Mouse (Mus musculus) gonadal fat pad, adult 2 months (tissue): ENCODE data around the gene Gpank1. TPM values are rescaled to one million over a fixed set of nuclear protein-coding genes. Genes with fewer than 3 reads are reported as not detected.

Experiments used
- DNase-seq: peaks from one replicate; pipeline ENCODE4 v3.0.0-alpha.2; 2012; ENCODE audit warnings: low read depth
- polyA plus RNA-seq: library from polyadenylated mRNA; depleted of rRNA; stranded (reverse); fragments of >200 nt; gene quantifications from 2 replicates; pipeline ENCODE4 v1.2.3, GENCODE M21; 2012; rRNA removed

Gpank1 gene
- 9.4 and 10.1 TPM in 2 replicates for polyA plus RNA-seq

GRCm38 (mm10) chr17:35121143-35121799, at the start of gene Gpank1:
Gene Gpank1 (plus strand): TSS chr17:35121455.
- DNase-seq, result peak; percentile 81

- DNase-seq, result no peak
These were observed 47.2 kb upstream of the Gpank1 start for GRCm38 (mm10) chr17:35074097-35074496.

- DNase-seq, result no peak
These were observed 44.6 kb upstream of the Gpank1 start, which contains the start of gene Ly6g6e for GRCm38 (mm10) chr17:35076507-35077176. Gene Ly6g6e (plus strand): TSS chr17:35076902.

GRCm38 (mm10) chr17:35077285-35077684, 44.0 kb upstream of the Gpank1 start:
- no peak for DNase-seq

- DNase-seq, result no peak
These were observed 43.4 kb upstream of the Gpank1 start, which contains the start of gene Ly6g6d for GRCm38 (mm10) chr17:35077786-35078233. Gene Ly6g6d (minus strand): TSS chr17:35078065.

GRCm38 (mm10) chr17:35079778-35080177, 41.5 kb upstream of the Gpank1 start:
- no peak for DNase-seq

GRCm38 (mm10) chr17:35080248-35080647, 41.0 kb upstream of the Gpank1 start:
- DNase-seq, result no peak

- DNase-seq, result no peak
These were observed 40.5 kb upstream of the Gpank1 start for GRCm38 (mm10) chr17:35080710-35081109.

GRCm38 (mm10) chr17:35082841-35083576, 38.2 kb upstream of the Gpank1 start:
- DNase-seq, result no peak

- DNase-seq, result no peak
These were observed 37.2 kb upstream of the Gpank1 start for GRCm38 (mm10) chr17:35083929-35084497.

GRCm38 (mm10) chr17:35085208-35085865, 35.9 kb upstream of the Gpank1 start, which contains the start of gene Ly6g6f:
Gene Ly6g6f (minus strand): TSS chr17:35085610.
- DNase-seq, result no peak

- no peak for DNase-seq
These were observed 33.1 kb upstream of the Gpank1 start for GRCm38 (mm10) chr17:35088151-35088550.

- peak; percentile 44 for DNase-seq
These were observed 32.2 kb upstream of the Gpank1 start, which contains the start of gene Abhd16a for GRCm38 (mm10) chr17:35088825-35089644. Gene Abhd16a (plus strand): TSS chr17:35089263.

- DNase-seq, result no peak
These were observed 30.9 kb upstream of the Gpank1 start for GRCm38 (mm10) chr17:35090166-35090932.

GRCm38 (mm10) chr17:35092403-35093198, 28.7 kb upstream of the Gpank1 start:
- DNase-seq, result no peak

- no peak for DNase-seq
These were observed 26.5 kb upstream of the Gpank1 start for GRCm38 (mm10) chr17:35094475-35095365.

GRCm38 (mm10) chr17:35096597-35096996, 24.7 kb upstream of the Gpank1 start:
- no peak for DNase-seq

GRCm38 (mm10) chr17:35097164-35097655, 24.0 kb upstream of the Gpank1 start:
- no peak for DNase-seq
